In the genomic region with DNA sequence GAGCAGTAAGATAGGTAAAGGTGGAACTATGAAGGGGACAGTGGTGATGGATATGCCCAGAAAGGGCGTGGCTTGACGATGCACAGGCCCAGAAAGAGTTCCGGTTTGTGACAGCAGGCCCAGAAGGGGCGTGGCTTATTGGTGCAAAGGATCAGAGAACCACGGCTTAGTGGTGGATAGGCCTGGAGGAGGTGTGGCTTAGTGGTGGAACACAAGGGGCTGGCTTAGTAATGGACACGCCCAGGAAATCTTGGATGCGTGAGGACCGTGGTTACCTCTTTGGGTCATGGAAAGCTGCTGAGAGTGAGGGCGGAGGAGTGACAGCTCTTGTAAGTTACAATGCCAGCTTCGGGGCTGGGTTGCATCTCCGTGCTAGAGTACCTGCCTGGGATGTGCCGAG, we compare ENCODE assay signal across 11 mouse cellular contexts. TPM values are rescaled to one million over a fixed set of nuclear protein-coding genes. Genes with fewer than 3 reads are reported as not detected.
A peak's percentile ranks its signal among the peaks of the same experiment; 100 is the strongest.
DNase-seq lines count a peak whose midpoint lies in the region; ATAC-seq lines count a peak whose summit lies in the region.
"Had no signal": no experiment of that assay in that cellular context is flagged by ENCODE, and none has a peak within 500 bp of the region (broad histone marks: within the 10 kb centered on the region; RNA-seq: fewer than 3 reads in every experiment).

No protein-coding gene starts in this region.

- peaks cover 25% of the 10 kb centered on the region for H3K4me1 ChIP-seq in forebrain, embryonic 12.5 days
- no peaks in the 10 kb centered on the region for H3K4me1 ChIP-seq in forebrain, embryonic 16.5 days (replicated peaks; ENCODE audit: control insufficient read depth, insufficient read depth, low read length)
- H3K4me1 ChIP-seq in midbrain, embryonic 10.5 days: peaks cover 23% of the 10 kb centered on the region
- H3K4me1 ChIP-seq in midbrain, embryonic 16.5 days (ENCODE audit: control insufficient read depth, insufficient read depth, low read length): peaks cover 15% of the 10 kb centered on the region
- peaks cover 14% of the 10 kb centered on the region for H3K4me1 ChIP-seq in heart, embryonic 12.5 days (replicated peaks)

- H3K9me3 ChIP-seq in forebrain, embryonic 12.5 days: no peaks in the 10 kb centered on the region; the same call in 1 of the 2 replicates
- H3K9me3 ChIP-seq in forebrain, embryonic 16.5 days (ENCODE audit: control insufficient read depth, low read length): no peaks in the 10 kb centered on the region; the same call in 1 of the 2 replicates
- H3K9me3 ChIP-seq in midbrain, embryonic 10.5 days (replicated peaks): no peaks in the 10 kb centered on the region
- no peaks in the 10 kb centered on the region for H3K9me3 ChIP-seq in midbrain, embryonic 16.5 days (replicated peaks; ENCODE audit: control insufficient read depth, low read length, poor library complexity, severe bottlenecking)
- peaks cover 4% of the 10 kb centered on the region; the same call in 1 of the 2 replicates for H3K9me3 ChIP-seq in heart, embryonic 12.5 days (replicated peaks)

- H3K9ac ChIP-seq in forebrain, embryonic 12.5 days: no peak overlapping the region
- no peak overlapping the region for H3K9ac ChIP-seq in forebrain, embryonic 16.5 days (replicated peaks; ENCODE audit: low read depth, low read length)
- no peak overlapping the region for H3K9ac ChIP-seq in midbrain, embryonic 16.5 days (ENCODE audit: low read depth, low read length)
- H3K9ac ChIP-seq in heart, embryonic 12.5 days: no peak overlapping the region

- no peaks in the 10 kb centered on the region for H3K36me3 ChIP-seq in forebrain, embryonic 12.5 days (replicated peaks)
- H3K36me3 ChIP-seq in forebrain, embryonic 16.5 days (ENCODE audit: control insufficient read depth, insufficient read depth): no peaks in the 10 kb centered on the region
- no peaks in the 10 kb centered on the region for H3K36me3 ChIP-seq in midbrain, embryonic 10.5 days
- H3K36me3 ChIP-seq in midbrain, embryonic 16.5 days (ENCODE audit: control insufficient read depth, insufficient read depth, low read length): no peaks in the 10 kb centered on the region
- no peaks in the 10 kb centered on the region for H3K36me3 ChIP-seq in heart, embryonic 12.5 days
- no peaks in the 10 kb centered on the region for H3K36me3 ChIP-seq in splenic B cell, adult 2 months (ENCODE audit: control insufficient read depth, insufficient read depth, low read length, poor library complexity, severe bottlenecking)

- ATAC-seq in forebrain, embryonic 12.5 days (ENCODE audit: low FRiP score): peak; percentile 53; the same call in 1 of the 2 replicates
- ATAC-seq in forebrain, embryonic 16.5 days: no peak
- ATAC-seq in midbrain, embryonic 16.5 days: no peak
- peak; percentile 61; the same call in 1 of the 2 replicates for ATAC-seq in heart, embryonic 12.5 days (ENCODE audit: insufficient number of reproducible peaks, low FRiP score)

- H3K27ac ChIP-seq in forebrain, embryonic 12.5 days: no peak overlapping the region
- H3K27ac ChIP-seq in forebrain, embryonic 16.5 days (ENCODE audit: low read length): no peak overlapping the region
- no peak overlapping the region for H3K27ac ChIP-seq in midbrain, embryonic 10.5 days (replicated peaks)
- no peak overlapping the region for H3K27ac ChIP-seq in midbrain, embryonic 16.5 days (ENCODE audit: low read length)
- H3K27ac ChIP-seq in heart, embryonic 12.5 days (ENCODE audit: poor library complexity, severe bottlenecking): no peak overlapping the region

- H3K27me3 ChIP-seq in forebrain, embryonic 12.5 days: peaks cover 11% of the 10 kb centered on the region; the same call in 1 of the 2 replicates
- H3K27me3 ChIP-seq in forebrain, embryonic 16.5 days (replicated peaks; ENCODE audit: control insufficient read depth, insufficient read depth, low read length): 0 out of 2 replicates have a peak, but pooled peaks cover 2% of the 10 kb centered on the region
- peaks cover 23% of the 10 kb centered on the region for H3K27me3 ChIP-seq in midbrain, embryonic 10.5 days (ENCODE audit: low read depth, poor library complexity, severe bottlenecking)
- no peaks in the 10 kb centered on the region; the same call in 1 of the 2 replicates for H3K27me3 ChIP-seq in midbrain, embryonic 16.5 days (ENCODE audit: control insufficient read depth, insufficient read depth, low read depth, low read length)
- H3K27me3 ChIP-seq in heart, embryonic 12.5 days (replicated peaks): peaks cover 52% of the 10 kb centered on the region
- no peaks in the 10 kb centered on the region; the same call in 1 of the 2 replicates for H3K27me3 ChIP-seq in splenic B cell, adult 2 months (ENCODE audit: control insufficient read depth, insufficient read depth, low read length, poor library complexity, severe bottlenecking)

- H3K4me2 ChIP-seq in forebrain, embryonic 12.5 days: no peak overlapping the region
- no peak overlapping the region for H3K4me2 ChIP-seq in forebrain, embryonic 16.5 days (ENCODE audit: low read length)
- no peak overlapping the region for H3K4me2 ChIP-seq in midbrain, embryonic 16.5 days (ENCODE audit: low read length)
- H3K4me2 ChIP-seq in heart, embryonic 12.5 days: no peak overlapping the region

- no peak overlapping the region for H3K4me3 ChIP-seq in forebrain, embryonic 12.5 days (replicated peaks)
- H3K4me3 ChIP-seq in forebrain, embryonic 16.5 days (replicated peaks; ENCODE audit: low read length): no peak overlapping the region
- H3K4me3 ChIP-seq in midbrain, embryonic 10.5 days: no peak overlapping the region
- H3K4me3 ChIP-seq in midbrain, embryonic 16.5 days (ENCODE audit: low read depth, low read length): no peak overlapping the region
- H3K4me3 ChIP-seq in heart, embryonic 12.5 days: no peak overlapping the region

- 38% methylated on average over 12 of the region's 12 CpGs for WGBS in forebrain, embryonic 12.5 days
- WGBS in forebrain, embryonic 16.5 days: 43% methylated on average over 12 of the region's 12 CpGs
- WGBS in midbrain, embryonic 10.5 days: 44% methylated on average over 12 of the region's 12 CpGs
- WGBS in midbrain, embryonic 16.5 days: 37% methylated on average over 12 of the region's 12 CpGs
- WGBS in heart, embryonic 12.5 days: 24% methylated on average over 12 of the region's 12 CpGs

- peak; percentile 40 for DNase-seq in midbrain, embryonic 10.5 days (ENCODE audit: low spot score)
- DNase-seq in splenic B cell, adult 2 months (ENCODE audit: low read depth, low spot score): peak; percentile 31
- DNase-seq in gastrocnemius, postnatal 10 days: no peak
- DNase-seq in layer of hippocampus, postnatal 25 days (ENCODE audit: extremely low spot score in 1 of 2, low spot score in 1 of 2): no peak
- DNase-seq: kidney, adult 2 months had no signal

RNA-seq across cellular contexts. Expression of a gene that starts 58.2 kb away (rescaled TPM):
- polyA plus RNA-seq in forebrain, embryonic 12.5 days (2016; fragmentation: Nextera tagmentation; extraction: Ambion mirVana): 0.20 TPM in 1 of 2 replicates, not detected in the other
- polyA plus RNA-seq in forebrain, embryonic 16.5 days (2015; fragmentation: Nextera tagmentation; extraction: Ambion mirVana): 0.14 TPM in 1 of 2 replicates, not detected in the other
- 0.06 TPM in 1 of 2 replicates, not detected in the other for polyA plus RNA-seq in midbrain, embryonic 10.5 days (2016; fragmentation: Nextera tagmentation; extraction: Ambion mirVana)
- not detected in 2 replicates for polyA plus RNA-seq in midbrain, embryonic 16.5 days (2015; fragmentation: Nextera tagmentation; extraction: Ambion mirVana)
- not detected in 2 replicates for polyA plus RNA-seq in heart, embryonic 12.5 days (2016; fragmentation: Nextera tagmentation; extraction: Ambion mirVana)
- not detected for total RNA-seq in gastrocnemius, postnatal 10 days (2021)
- total RNA-seq in layer of hippocampus, postnatal 25 days (2021): under 1 TPM; 0.12 to 0.26 TPM
- polyA plus RNA-seq: limb, embryonic 14.5 days; neural tube, embryonic 14.5 days had no signal

Comparison
In these comparisons a context has a peak if more than half of its experiments do, and no peak if none do; other contexts are left out.
1. ATAC-seq: peak in forebrain, embryonic 12.5 days (single experiment) and heart, embryonic 12.5 days (single experiment); none in forebrain, embryonic 16.5 days (single experiment) and midbrain, embryonic 16.5 days (single experiment).
2. DNase-seq: peak in midbrain, embryonic 10.5 days (single experiment) and splenic B cell, adult 2 months (single experiment); none in gastrocnemius, postnatal 10 days (single experiment) and layer of hippocampus, postnatal 25 days (0 of 2).